Mouse (Mus musculus) spleen, postnatal 14 days (tissue): ENCODE data around the gene Lefty2.
"Not testable (repeated sequence)": the region's sequence is repeated elsewhere in the genome, so short reads cannot be mapped to it uniquely, and the experiment has no call there.

Experiments used
- DNase-seq, 2 experiments: peaks; one replicate each; pipeline ENCODE4 v3.0.0; 2021 to 2022; ENCODE audit warnings: low spot score in 2 of 2

Gene Lefty2

GRCm38 (mm10) chr1:180933659-180934058 is 40.8 kb downstream of the Lefty2 start:
- no peak for DNase-seq

- no peak for DNase-seq
Observed at GRCm38 (mm10) chr1:180934467-180935419, 41.8 kb downstream of the Lefty2 start, which contains the start of gene Lefty1. Gene Lefty1, plus strand, starts transcription at chr1:180935022.

- not testable (repeated sequence) for DNase-seq
Observed at GRCm38 (mm10) chr1:180936610-180937398, 43.9 kb downstream of the Lefty2 start.

- DNase-seq: not testable (repeated sequence)
Observed at GRCm38 (mm10) chr1:180937631-180938030, 44.7 kb downstream of the Lefty2 start.

- DNase-seq: not testable (repeated sequence)
Observed at GRCm38 (mm10) chr1:180938781-180939180, 45.9 kb downstream of the Lefty2 start.

- no peak for DNase-seq
Observed at GRCm38 (mm10) chr1:180940776-180941460, 48.0 kb downstream of the Lefty2 start.

- no peak for DNase-seq
Observed at GRCm38 (mm10) chr1:180941726-180942125, 48.8 kb downstream of the Lefty2 start.

- peak; percentile 58 to 62 for DNase-seq
Observed at GRCm38 (mm10) chr1:180942166-180943031, 49.5 kb downstream of the Lefty2 start, which contains the start of gene Tmem63a. Gene Tmem63a, plus strand, starts transcription at chr1:180942344.

- no peak for DNase-seq
Observed at GRCm38 (mm10) chr1:180943032-180943644, 50.2 kb downstream of the Lefty2 start.

GRCm38 (mm10) chr1:180943896-180944295 is 51.0 kb downstream of the Lefty2 start:
- no peak for DNase-seq

- DNase-seq: no peak
Observed at GRCm38 (mm10) chr1:180944553-180944952, 51.6 kb downstream of the Lefty2 start.

- peak in 1 of 2 experiments; percentile 29 for DNase-seq
Observed at GRCm38 (mm10) chr1:180945001-180945980, 52.4 kb downstream of the Lefty2 start.

GRCm38 (mm10) chr1:180946448-180946847 is 53.5 kb downstream of the Lefty2 start:
- no peak for DNase-seq
